Mouse (Mus musculus): Measurements from ENCODE around the gene Kdm7a.
A peak's percentile ranks its signal among the peaks of the same experiment; 100 is the strongest.

Kdm7a gene

GRCm38 (mm10) chr6:39205650-39206580 lies 674 bp downstream of the Kdm7a start:
- DNase-seq (ENCODE audit: low spot score in 2 of 2), result peak; percentile 55 to 62

GRCm38 (mm10) chr6:39205064-39205649 lies 1.4 kb downstream of the Kdm7a start:
- peak; percentile 85 to 90 for DNase-seq (ENCODE audit: low spot score in 2 of 2)

- no peak for DNase-seq (ENCODE audit: low spot score in 2 of 2)
Measured at GRCm38 (mm10) chr6:39204444-39204843, 2.1 kb downstream of the Kdm7a start.

DNA sequence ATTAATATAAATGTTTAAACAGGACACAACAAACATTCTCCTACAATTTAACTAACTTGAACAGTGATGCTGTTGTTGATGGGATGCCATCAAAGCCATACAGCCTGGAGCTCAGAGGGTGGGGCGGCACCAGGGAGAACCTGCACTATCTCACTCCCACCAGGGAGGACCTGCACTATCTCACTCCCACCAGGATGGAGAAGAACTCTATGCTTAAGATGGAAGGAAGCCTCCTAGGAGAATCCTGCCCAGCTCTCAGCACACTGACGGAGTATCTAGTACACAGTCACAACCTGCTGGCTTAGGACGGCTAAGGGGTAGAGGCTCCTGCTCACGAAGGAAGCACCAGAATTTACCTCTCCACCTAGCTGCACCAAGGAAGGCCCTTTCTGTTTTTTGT lies 3.4 kb downstream of the Kdm7a start:
- peak; percentile 58 to 79 for DNase-seq (ENCODE audit: low spot score in 2 of 2)

DNA sequence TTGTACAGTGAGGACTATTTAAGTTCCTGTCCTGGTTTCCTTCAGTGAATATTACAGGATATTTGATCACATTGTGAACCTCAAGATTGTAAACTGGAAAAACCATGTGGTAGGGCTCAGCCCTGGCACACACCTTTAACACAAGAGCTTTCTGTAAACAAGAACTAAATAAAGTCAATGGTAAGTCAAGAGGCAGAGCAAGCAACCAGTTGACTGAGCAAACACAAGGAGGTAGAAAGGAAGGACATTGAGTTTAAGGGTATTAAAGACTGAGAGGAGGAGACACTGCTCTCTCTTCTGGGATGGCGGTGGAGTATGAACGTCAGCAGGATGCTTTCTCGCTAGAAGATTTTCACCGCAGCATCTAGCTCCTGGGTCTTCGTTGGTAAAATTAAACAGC lies 13.6 kb downstream of the Kdm7a start:
- no peak for DNase-seq (ENCODE audit: low spot score in 2 of 2)

DNA sequence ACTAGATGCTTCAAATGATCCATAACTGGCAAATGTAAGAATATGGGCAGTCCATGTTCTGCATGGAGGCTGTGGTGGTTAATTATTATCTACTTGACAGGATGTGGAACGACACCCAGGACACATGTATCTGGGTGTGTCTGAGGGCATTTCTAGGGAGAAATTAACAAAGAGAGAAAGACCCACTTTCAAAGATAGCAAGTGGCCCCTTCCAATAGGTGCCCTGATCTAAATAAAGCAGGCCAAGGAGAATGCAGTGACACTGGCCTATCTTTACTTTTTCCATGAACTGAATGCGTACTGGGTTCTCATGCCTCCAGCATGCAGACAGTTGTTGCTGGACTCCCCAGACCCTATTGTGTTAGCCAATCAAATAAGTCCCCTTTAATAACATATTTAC lies 15.1 kb downstream of the Kdm7a start:
- DNase-seq (ENCODE audit: low spot score in 2 of 2), result no peak

GRCm38 (mm10) chr6:39187227-39187626 lies 19.4 kb downstream of the Kdm7a start:
- no peak for DNase-seq (ENCODE audit: low spot score in 2 of 2)

GRCm38 (mm10) chr6:39169089-39169488 lies 37.5 kb downstream of the Kdm7a start:
- no peak for DNase-seq (ENCODE audit: low spot score in 2 of 2)

- no peak for DNase-seq (ENCODE audit: low spot score in 2 of 2)
Measured at GRCm38 (mm10) chr6:39164891-39165290, 41.7 kb downstream of the Kdm7a start.

DNA sequence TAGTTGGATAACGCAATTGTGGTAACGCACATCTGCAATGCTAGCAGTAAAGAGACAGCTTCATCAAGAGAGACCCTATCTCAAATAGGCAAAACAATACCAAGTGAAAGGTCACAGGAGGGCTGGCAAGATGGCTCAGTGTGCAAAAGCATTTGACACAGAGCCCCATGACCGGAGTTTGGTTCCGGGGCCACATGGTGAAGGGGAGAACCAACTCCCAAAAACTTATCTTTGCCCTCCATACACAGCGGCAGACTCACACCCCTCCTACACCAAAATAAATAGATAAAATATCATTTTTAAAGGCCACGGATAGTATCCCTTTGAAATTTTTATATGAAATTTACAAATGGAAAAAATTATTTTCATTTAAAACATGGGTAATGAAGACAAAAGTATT lies 44.6 kb downstream of the Kdm7a start:
- peak in 1 of 2 experiments; percentile 17 for DNase-seq (ENCODE audit: low spot score in 2 of 2)

- no peak for DNase-seq (ENCODE audit: low spot score in 2 of 2)
Measured at GRCm38 (mm10) chr6:39146041-39146440, 60.5 kb downstream of the Kdm7a start.

- DNase-seq (ENCODE audit: low spot score in 2 of 2), result no peak
Measured at GRCm38 (mm10) chr6:39132556-39132955, 74.0 kb downstream of the Kdm7a start.

GRCm38 (mm10) chr6:39131480-39131879 lies 75.1 kb downstream of the Kdm7a start:
- DNase-seq (ENCODE audit: low spot score in 2 of 2), result no peak

DNA sequence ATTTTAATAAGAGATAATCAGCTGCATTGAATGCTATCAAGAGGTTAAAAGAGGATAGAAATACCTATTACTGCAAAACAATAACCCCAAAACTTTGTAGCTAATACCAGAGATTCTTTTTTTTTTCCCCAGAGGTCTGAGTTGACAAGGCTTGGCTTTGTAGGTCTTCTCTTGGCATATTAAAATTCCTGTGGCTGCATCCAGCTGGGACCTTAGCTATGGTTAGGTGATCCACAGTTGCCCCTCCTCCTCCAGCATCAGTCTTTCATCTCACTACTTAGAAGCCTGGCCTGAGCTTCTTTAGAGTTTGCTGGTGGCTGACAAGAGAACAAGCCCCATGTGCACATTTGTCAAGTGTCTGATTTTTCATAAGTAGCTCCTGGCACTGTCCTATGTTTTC lies 81.9 kb downstream of the Kdm7a start:
- no peak for DNase-seq (ENCODE audit: low spot score in 2 of 2)

DNA sequence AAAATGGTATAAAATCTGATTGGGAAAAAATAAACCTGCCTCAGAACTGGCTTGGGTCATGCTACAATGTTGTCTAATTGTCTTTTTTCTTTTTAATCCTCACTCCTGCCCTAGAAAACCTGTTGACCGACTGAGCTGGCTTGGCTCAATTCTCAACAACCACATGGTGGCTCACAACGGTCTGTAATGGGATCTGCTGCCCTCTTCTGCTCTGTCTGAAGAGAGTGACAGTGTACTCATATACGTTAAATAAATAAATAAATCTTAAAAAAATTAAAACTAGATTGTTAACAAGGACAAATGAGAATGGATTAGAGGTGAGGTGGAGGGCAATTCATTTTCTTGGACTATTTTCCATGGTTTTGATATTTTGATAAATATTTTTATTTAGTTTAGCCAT lies 85.9 kb downstream of the Kdm7a start:
- no peak for DNase-seq (ENCODE audit: low spot score in 2 of 2)

GRCm38 (mm10) chr6:39118456-39118881 lies 88.1 kb downstream of the Kdm7a start:
- DNase-seq (ENCODE audit: low spot score in 2 of 2), result no peak

GRCm38 (mm10) chr6:39117584-39118455 lies 88.8 kb downstream of the Kdm7a start, which contains the start of gene Parp12:
TSS of gene Parp12 (minus strand) at chr6:39118349.
- DNase-seq (ENCODE audit: low spot score in 2 of 2), result peak; percentile 51 to 66

DNA sequence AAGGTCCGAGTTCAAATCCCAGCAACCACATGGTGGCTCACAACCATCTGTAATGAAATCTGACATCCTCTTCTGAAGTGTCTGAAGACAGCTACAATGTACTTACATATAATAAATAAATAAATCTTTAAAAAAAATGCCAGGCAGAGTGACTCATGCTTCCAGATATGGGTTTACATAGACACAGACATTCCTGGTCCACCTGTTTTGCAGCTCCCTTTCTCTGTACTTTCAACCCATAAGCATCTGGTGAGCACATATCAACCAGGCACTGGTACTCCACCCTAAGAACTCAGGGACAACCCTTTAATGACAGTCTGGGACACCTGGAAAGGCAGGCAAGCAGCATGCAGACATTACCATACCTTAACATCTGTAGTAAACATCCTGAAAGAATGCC lies 91.2 kb downstream of the Kdm7a start:
- DNase-seq (ENCODE audit: low spot score in 2 of 2), result no peak

GRCm38 (mm10) chr6:39113141-39113540 lies 93.4 kb downstream of the Kdm7a start:
- no peak for DNase-seq (ENCODE audit: low spot score in 2 of 2)

- no peak for DNase-seq (ENCODE audit: low spot score in 2 of 2)
Measured at GRCm38 (mm10) chr6:39112701-39113100, 93.9 kb downstream of the Kdm7a start.

GRCm38 (mm10) chr6:39106812-39107211 lies 99.8 kb downstream of the Kdm7a start:
- no peak for DNase-seq (ENCODE audit: low spot score in 2 of 2)

GRCm38 (mm10) chr6:39104631-39105030 lies 102.0 kb downstream of the Kdm7a start:
- no peak for DNase-seq (ENCODE audit: low spot score in 2 of 2)

All from spleen, postnatal 36 days (tissue).